Mouse (Mus musculus) hindbrain, postnatal 0 days (tissue): ENCODE results near the gene Pawr. TPM values are rescaled to one million over a fixed set of nuclear protein-coding genes. Genes with fewer than 3 reads are reported as not detected.

Experiments used
- ATAC-seq: fragments of 200-750 bp; cut with Nextera tagmentation; 2 replicates; pipeline ENCODE4 v1.8.0; 2017; ENCODE audit warnings: mild to moderate bottlenecking, moderate TSS enrichment, moderate library complexity
- DNase-seq: peaks from one replicate; pipeline ENCODE4 v3.0.0-alpha.2; 2015; ENCODE audit warnings: low spot score
- H3K27ac ChIP-seq: fragments of 300-500 bp; sonication (generic); 2 replicates; pipeline ENCODE4 v1.5.1; 2014; ENCODE audit warnings: mild to moderate bottlenecking
- H3K27me3 ChIP-seq: fragments of 300-500 bp; sonication (generic); 2 replicates; pipeline ENCODE4 v1.6.1; 2014; ENCODE audit warnings: low read length, mixed read lengths; ENCODE audit not compliant: insufficient read depth
- H3K36me3 ChIP-seq: fragments of 300-500 bp; sonication (generic); 2 replicates; pipeline ENCODE4 v1.6.1; 2014; ENCODE audit warnings: low read length, mixed read lengths; ENCODE audit not compliant: insufficient read depth
- H3K4me1 ChIP-seq: fragments of 300-500 bp; sonication (generic); 2 replicates; pipeline ENCODE4 v1.6.1; 2014; ENCODE audit warnings: antibody characterized with exemption, low read length, mixed read lengths; ENCODE audit not compliant: insufficient read depth
- H3K4me2 ChIP-seq: fragments of 300-500 bp; sonication (generic); 2 replicates; pipeline ENCODE4 v1.6.1; 2014; ENCODE audit warnings: low read depth, mild to moderate bottlenecking, low read length, moderate library complexity, mixed read lengths
- H3K4me3 ChIP-seq: fragments of 300-500 bp; sonication (generic); 2 replicates; pipeline ENCODE4 v1.5.1; 2014; ENCODE audit warnings: low read length
- H3K9ac ChIP-seq: fragments of 300-500 bp; sonication (generic); replicated peaks from 2 replicates; pipeline ENCODE4 v1.6.1; 2014; ENCODE audit warnings: mild to moderate bottlenecking, low read length, moderate library complexity, mixed read lengths
- H3K9me3 ChIP-seq: fragments of 300-500 bp; sonication (generic); 2 replicates; pipeline ENCODE4 v1.6.1; 2016; ENCODE audit warnings: low read length, mixed read lengths
- CTCF ChIP-seq: IDR thresholded peaks from 2 replicates; pipeline ENCODE4 v1.5.1; 2016; ENCODE audit warnings: antibody characterized with exemption, control low read depth, low read depth
- WGBS: fragments of 180-500 bp; shearing (Covaris S2); extraction: QIAGEN DNeasy Blood & Tissue Kit; methylation state at CpG from one replicate; pipeline ENCODE4 v1.1.7; 2014; 5-methylcytosine and 5-hydroxymethylcytosine counted together
- polyA plus RNA-seq: library from polyadenylated mRNA; unstranded; fragments of >200 nt; fragmentation: Nextera tagmentation; extraction: Ambion mirVana; gene quantifications from 2 replicates; pipeline ENCODE4 v1.2.1, GENCODE M21; 2015
- total RNA-seq: library from RNA; depleted of rRNA; stranded (reverse); fragments of >200 nt; gene quantifications from 2 replicates; pipeline ENCODE4 v1.2.3, GENCODE M21; 2014

The Pawr gene
- total and polyA plus RNA-seq, 2 experiments from 2014 or later, result 3.0 to 4.7 TPM

- H3K4me3 ChIP-seq, result no peak overlapping the region
- no peaks in the 10 kb centered on the region for H3K4me1 ChIP-seq
- TF ChIP-seq CTCF, result no peak
- WGBS, result 93% methylated on average over 10 of the region's 10 CpGs
- H3K9me3 ChIP-seq, result no peaks in the 10 kb centered on the region
- no peak overlapping the region for H3K4me2 ChIP-seq
- ATAC-seq, result no peak
- DNase-seq, result no peak
- no peak overlapping the region for H3K27ac ChIP-seq
- H3K9ac ChIP-seq, result no peak overlapping the region
- no peaks in the 10 kb centered on the region for H3K36me3 ChIP-seq
- no peaks in the 10 kb centered on the region for H3K27me3 ChIP-seq
Measured at GRCm38 (mm10) chr10:108380715-108381114, 48.8 kb downstream of the Pawr start.

- Histone ChIP-seq H3K9me3 (no peaks in the 10 kb centered on the region), H3K27me3 (no peaks in the 10 kb centered on the region), H3K9ac (no peak overlapping the region), H3K27ac (no peak overlapping the region), H3K4me1 (no peaks in the 10 kb centered on the region), H3K4me3 (no peak overlapping the region), H3K36me3 (no peaks in the 10 kb centered on the region), H3K4me2 (no peak overlapping the region)
- no peak for DNase-seq
- ATAC-seq, result no peak
- WGBS, result 89% methylated on average over 9 of the region's 9 CpGs
- TF ChIP-seq CTCF, result no peak
Measured at GRCm38 (mm10) chr10:108384153-108384769, 52.3 kb downstream of the Pawr start.

GRCm38 (mm10) chr10:108385480-108385955, 53.6 kb downstream of the Pawr start:
- H3K4me3 ChIP-seq, result no peak overlapping the region
- H3K27me3 ChIP-seq, result no peaks in the 10 kb centered on the region
- H3K9me3 ChIP-seq, result no peaks in the 10 kb centered on the region
- no peak overlapping the region for H3K4me2 ChIP-seq
- no peak overlapping the region for H3K27ac ChIP-seq
- no peaks in the 10 kb centered on the region for H3K4me1 ChIP-seq
- H3K9ac ChIP-seq, result no peak overlapping the region
- ATAC-seq, result no peak
- WGBS, result 42% methylated on average over 5 of the region's 5 CpGs
- H3K36me3 ChIP-seq, result no peaks in the 10 kb centered on the region
- no peak for TF ChIP-seq CTCF
- no peak for DNase-seq

- H3K4me3 ChIP-seq, result no peak overlapping the region
- WGBS, result 77% methylated on average over 8 of the region's 8 CpGs
Measured at GRCm38 (mm10) chr10:108388410-108388915, 56.5 kb downstream of the Pawr start.

GRCm38 (mm10) chr10:108389178-108389926, 57.4 kb downstream of the Pawr start:
- Histone ChIP-seq H3K4me3 (no peak overlapping the region), H3K36me3 (no peaks in the 10 kb centered on the region), H3K27me3 (no peaks in the 10 kb centered on the region), H3K9me3 (no peaks in the 10 kb centered on the region), H3K9ac (no peak overlapping the region), H3K27ac (no peak overlapping the region), H3K4me2 (no peak overlapping the region), H3K4me1 (no peaks in the 10 kb centered on the region)
- no peak for TF ChIP-seq CTCF
- DNase-seq, result no peak
- ATAC-seq, result no peak
- WGBS, result 40% methylated on average over 5 of the region's 5 CpGs

More at GRCm38 (mm10) chr10:108388410-108388915, 56.5 kb downstream of the Pawr start:
- H3K27ac ChIP-seq, result no peak overlapping the region
- H3K9me3 ChIP-seq, result no peaks in the 10 kb centered on the region
- DNase-seq, result no peak
- no peak for TF ChIP-seq CTCF
- H3K4me2 ChIP-seq, result no peak overlapping the region
- H3K4me1 ChIP-seq, result no peaks in the 10 kb centered on the region
- no peak overlapping the region for H3K9ac ChIP-seq
- no peak for ATAC-seq
- no peaks in the 10 kb centered on the region for H3K36me3 ChIP-seq
- no peaks in the 10 kb centered on the region for H3K27me3 ChIP-seq

GRCm38 (mm10) chr10:108389927-108390287, 58.0 kb downstream of the Pawr start:
- no peak for ATAC-seq
- 33% methylated on average over 4 of the region's 4 CpGs for WGBS
- H3K4me3 ChIP-seq, result no peak overlapping the region
- H3K9me3 ChIP-seq, result no peaks in the 10 kb centered on the region
- H3K27me3 ChIP-seq, result no peaks in the 10 kb centered on the region
- peak; percentile 34 for DNase-seq
- H3K27ac ChIP-seq, result no peak overlapping the region
- no peaks in the 10 kb centered on the region for H3K4me1 ChIP-seq
- TF ChIP-seq CTCF, result no peak
- H3K36me3 ChIP-seq, result no peaks in the 10 kb centered on the region
- H3K9ac ChIP-seq, result no peak overlapping the region
- no peak overlapping the region for H3K4me2 ChIP-seq
